9 mouse cellular contexts compared by ENCODE assay signal in the genomic region with DNA sequence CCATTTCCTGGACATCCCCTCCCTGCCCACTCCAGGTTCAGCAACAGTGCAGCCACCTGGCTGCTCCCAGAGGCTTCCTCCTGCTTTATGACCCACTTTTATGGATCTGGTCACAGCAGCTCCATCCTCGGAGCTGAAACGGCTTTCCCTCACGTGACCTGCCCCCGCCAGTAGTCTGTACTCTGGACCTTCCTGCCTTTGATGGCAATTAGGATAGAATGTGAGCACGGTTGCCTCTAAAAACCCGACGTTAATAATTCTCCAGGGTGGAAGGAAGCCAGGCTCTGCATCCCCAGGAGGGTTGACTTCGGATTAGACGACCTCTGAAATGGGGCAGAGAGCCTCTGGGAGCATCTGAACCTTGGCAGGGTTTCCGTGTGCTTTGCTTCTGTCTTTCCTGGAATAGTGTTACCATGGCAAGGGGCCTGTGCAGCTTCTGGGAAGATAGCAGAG.
DNase-seq lines count a peak whose midpoint lies in the region; ATAC-seq lines count a peak whose summit lies in the region.
"Had no signal": no experiment of that assay in that cellular context is flagged by ENCODE, and none has a peak within 500 bp of the region (broad histone marks: within the 10 kb centered on the region; RNA-seq: fewer than 3 reads in every experiment).

No protein-coding gene starts in this region.

- DNase-seq in embryo, embryonic 11 days = peak; percentile 34
- no peak for DNase-seq in embryo, embryonic 10 days (ENCODE audit: low spot score)
- DNase-seq in forelimb bud, embryonic 11.5 days (ENCODE audit: low read depth, low spot score) = peak; percentile 74
- DNase-seq in kidney, postnatal 25 days = peak; percentile 92 to 95
- no peak for DNase-seq in layer of hippocampus, postnatal 36 days
- DNase-seq in hindbrain, embryonic 14.5 days (ENCODE audit: low spot score) = no peak
- DNase-seq in layer of hippocampus, adult 18-20 months (ENCODE audit: low spot score in 2 of 2) = no peak

- no peak overlapping the region for H3K4me2 ChIP-seq in liver, embryonic 16.5 days (ENCODE audit: low read depth, low read length)
- no peak overlapping the region for H3K4me2 ChIP-seq in hindbrain, embryonic 14.5 days (replicated peaks)

- 62% methylated on average over 10 of the region's 10 CpGs for WGBS in liver, embryonic 16.5 days (ENCODE audit: insufficient replicate concordance)
- WGBS in hindbrain, embryonic 14.5 days = 50% methylated on average over 10 of the region's 10 CpGs

- peak; percentile 63 for ATAC-seq in liver, embryonic 16.5 days (ENCODE audit: low read depth)
- no peak for ATAC-seq in hindbrain, embryonic 14.5 days (ENCODE audit: low FRiP score)
- ATAC-seq: hindbrain, postnatal 0 days had no signal

- H3K4me3 ChIP-seq in liver, embryonic 16.5 days (ENCODE audit: low read depth, low read length) = no peak overlapping the region
- no peak overlapping the region for H3K4me3 ChIP-seq in hindbrain, embryonic 14.5 days (replicated peaks; ENCODE audit: low read length)

- no peaks in the 10 kb centered on the region for H3K36me3 ChIP-seq in liver, embryonic 16.5 days (ENCODE audit: control insufficient read depth, insufficient read depth)
- H3K36me3 ChIP-seq in hindbrain, embryonic 14.5 days (replicated peaks; ENCODE audit: control insufficient read depth, insufficient read depth) = no peaks in the 10 kb centered on the region

- H3K27me3 ChIP-seq in liver, embryonic 16.5 days (ENCODE audit: control insufficient read depth, insufficient read depth, low read depth, low read length) = no peaks in the 10 kb centered on the region
- no peaks in the 10 kb centered on the region for H3K27me3 ChIP-seq in hindbrain, embryonic 14.5 days (ENCODE audit: control insufficient read depth, insufficient read depth, low read length)

- H3K9ac ChIP-seq in liver, embryonic 16.5 days (ENCODE audit: low read depth, low read length) = no peak overlapping the region
- no peak overlapping the region for H3K9ac ChIP-seq in hindbrain, embryonic 14.5 days

- H3K27ac ChIP-seq in liver, embryonic 16.5 days (ENCODE audit: low read length) = no peak overlapping the region
- no peak overlapping the region for H3K27ac ChIP-seq in hindbrain, embryonic 14.5 days
- H3K27ac ChIP-seq: hindbrain, postnatal 0 days had no signal

- H3K9me3 ChIP-seq in liver, embryonic 16.5 days (replicated peaks; ENCODE audit: control insufficient read depth, low read length) = no peaks in the 10 kb centered on the region
- no peaks in the 10 kb centered on the region for H3K9me3 ChIP-seq in hindbrain, embryonic 14.5 days (ENCODE audit: control insufficient read depth, low read length)

- H3K4me1 ChIP-seq in liver, embryonic 16.5 days (ENCODE audit: control insufficient read depth, low read depth, low read length) = peaks cover 9% of the 10 kb centered on the region
- H3K4me1 ChIP-seq in hindbrain, embryonic 14.5 days (replicated peaks; ENCODE audit: control insufficient read depth, insufficient read depth, low read length) = no peaks in the 10 kb centered on the region

Comparison
In these comparisons a context has a peak if more than half of its experiments do, and no peak if none do; other contexts are left out.
1. DNase-seq: peak in embryo, embryonic 11 days (single experiment), forelimb bud, embryonic 11.5 days (single experiment) and kidney, postnatal 25 days (2 of 2); none in embryo, embryonic 10 days (single experiment), layer of hippocampus, postnatal 36 days (0 of 2), hindbrain, embryonic 14.5 days (single experiment) and layer of hippocampus, adult 18-20 months (0 of 2).